Comparison of ENCODE assay signal across 8 mouse cellular contexts in the genomic region with DNA sequence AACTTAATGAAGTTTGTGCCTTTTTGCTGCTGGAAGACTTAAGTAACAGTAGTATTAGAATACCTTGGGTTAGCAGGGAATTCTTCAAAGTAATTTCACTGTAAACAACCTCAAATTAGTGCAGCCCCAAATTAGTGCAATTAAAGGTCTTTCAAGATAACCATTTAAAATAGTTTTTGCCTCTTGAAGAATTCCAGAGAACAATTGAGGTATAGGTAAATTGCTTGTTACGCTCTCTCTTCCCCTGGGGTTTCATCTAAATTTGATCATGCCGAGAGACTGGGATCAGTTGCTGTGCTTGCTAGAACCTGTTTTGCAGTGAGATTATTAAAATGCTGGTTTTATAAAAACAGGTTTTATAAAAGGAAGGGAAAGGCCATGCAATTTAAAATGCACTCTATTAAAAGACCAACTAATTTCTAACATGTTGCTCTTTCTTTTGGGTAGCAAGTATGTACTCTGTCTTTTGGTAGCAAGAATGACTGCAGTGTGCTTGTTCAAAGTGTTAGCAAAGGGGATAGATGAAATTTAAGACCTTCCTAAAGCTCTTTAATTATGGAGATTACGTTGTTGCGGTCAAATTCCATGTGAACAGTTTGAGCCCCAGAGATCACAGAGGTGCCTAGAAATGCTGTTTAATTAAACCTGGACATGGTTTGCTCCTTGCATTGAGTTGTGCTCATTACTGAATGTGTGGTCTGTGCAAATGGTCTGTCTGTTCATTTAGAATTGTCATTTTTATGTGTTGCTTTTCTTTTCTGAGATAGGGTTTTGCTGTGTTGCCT. TPM values are rescaled to one million over a fixed set of nuclear protein-coding genes. Genes with fewer than 3 reads are reported as not detected.
A peak's percentile ranks its signal among the peaks of the same experiment; 100 is the strongest.
DNase-seq lines count a peak whose midpoint lies in the region; ATAC-seq and TF ChIP-seq lines count a peak whose summit lies in the region.

No protein-coding gene starts in this region.

- no peaks in the 10 kb centered on the region for H3K36me3 ChIP-seq in spleen, adult 2 months (ENCODE audit: control insufficient read depth, insufficient read depth, low read length)
- H3K36me3 ChIP-seq in limb, embryonic 15.5 days: no peaks in the 10 kb centered on the region

- no peak overlapping the region for H3K27ac ChIP-seq in spleen, adult 2 months (ENCODE audit: insufficient read depth, low read length)
- no peak overlapping the region for H3K27ac ChIP-seq in limb, embryonic 15.5 days

- no peaks in the 10 kb centered on the region for H3K27me3 ChIP-seq in spleen, adult 2 months (ENCODE audit: control insufficient read depth, insufficient read depth, low read length)
- no peaks in the 10 kb centered on the region for H3K27me3 ChIP-seq in limb, embryonic 15.5 days

- H3K9me3 ChIP-seq in limb, embryonic 15.5 days: no peaks in the 10 kb centered on the region

- TF ChIP-seq POLR2A in spleen, adult 2 months (IDR thresholded peaks at IDR 0.05; ENCODE audit: low read depth, low read length): no peak

- peak overlapping the region; percentile 72 for H3K4me2 ChIP-seq in limb, embryonic 15.5 days

- no peak for ATAC-seq in limb, embryonic 15.5 days (ENCODE audit: insufficient number of reproducible peaks, low FRiP score, low TSS enrichment, low read depth)

- H3K9ac ChIP-seq in limb, embryonic 15.5 days: no peak overlapping the region

- peak; percentile 47 for DNase-seq in embryo, embryonic 10.5 days (ENCODE audit: low spot score)
- no peak for DNase-seq in embryo, embryonic 9.5 days (ENCODE audit: extremely low spot score)
- no peak for DNase-seq in spleen, adult 2 months (ENCODE audit: low read depth in 1 of 2, low spot score in 2 of 2)
- DNase-seq in spleen, adult 18-20 months: no peak
- DNase-seq in layer of hippocampus, adult 11-12 months (ENCODE audit: low spot score): no peak
- DNase-seq in cerebellum, adult 9-11 months: no peak
- no peak for DNase-seq in right cerebral cortex, postnatal 14 days

- peaks cover 9% of the 10 kb centered on the region; the same call in 1 of the 2 replicates for H3K4me1 ChIP-seq in spleen, adult 2 months (ENCODE audit: control insufficient read depth, insufficient read depth, insufficient read length)
- H3K4me1 ChIP-seq in limb, embryonic 15.5 days: peaks cover 6% of the 10 kb centered on the region

- no peak for TF ChIP-seq CTCF in spleen, adult 2 months (IDR thresholded peaks at IDR 0.05; ENCODE audit: extremely low read depth, insufficient read depth, insufficient read length, insufficient replicate concordance)

- peak overlapping the region; percentile 81; the same call in 1 of the 2 replicates for H3K4me3 ChIP-seq in spleen, adult 2 months (ENCODE audit: extremely low read depth, insufficient read depth, insufficient read length)
- peak overlapping the region; percentile 95 for H3K4me3 ChIP-seq in limb, embryonic 15.5 days

- WGBS in spleen, adult 2 months: 25% methylated on average over 4 of the region's 4 CpGs
- WGBS in limb, embryonic 15.5 days: 17% methylated on average over 4 of the region's 4 CpGs

RNA-seq across cellular contexts. Expression of gene Osbpl8, which starts 1.7 kb away (rescaled TPM):
- 5.7 and 6.6 TPM in 2 replicates for polyA plus RNA-seq in spleen, adult 2 months (2012; rRNA removed)
- polyA plus RNA-seq in limb, embryonic 15.5 days (2015; fragmentation: Nextera tagmentation; extraction: Ambion mirVana): 11.0 and 12.8 TPM in 2 replicates
